In the genomic region with DNA sequence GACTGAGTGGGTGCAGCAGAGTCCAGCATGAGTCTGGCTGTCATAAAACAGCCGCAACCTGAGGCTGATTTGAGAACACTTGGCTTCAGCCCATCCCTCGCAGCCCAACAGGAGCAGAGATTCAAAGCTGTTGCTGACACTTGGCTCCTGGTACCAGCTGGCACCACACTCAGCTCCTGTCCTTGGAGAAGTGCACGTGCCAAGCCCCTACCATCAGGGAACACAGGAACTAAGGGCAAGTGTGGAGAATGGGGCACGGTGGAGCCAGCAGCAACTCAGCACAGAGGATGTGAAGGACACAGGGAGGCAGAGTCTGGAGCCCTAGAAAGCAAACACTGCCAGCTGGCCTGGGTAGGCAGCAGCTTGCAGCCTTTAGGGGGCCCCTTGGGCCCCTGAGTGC, we compare ENCODE assay signal across 11 mouse cellular contexts. TPM values are rescaled to one million over a fixed set of nuclear protein-coding genes. Genes with fewer than 3 reads are reported as not detected.
A peak's percentile ranks its signal among the peaks of the same experiment; 100 is the strongest.
DNase-seq lines count a peak whose midpoint lies in the region; ATAC-seq and TF ChIP-seq lines count a peak whose summit lies in the region.
"Had no signal": no experiment of that assay in that cellular context is flagged by ENCODE, and none has a peak within 500 bp of the region (broad histone marks: within the 10 kb centered on the region; RNA-seq: fewer than 3 reads in every experiment).

No protein-coding gene starts in this region.

- WGBS in embryonic facial prominence, embryonic 14.5 days = 18% methylated on average over 4 of the region's 4 CpGs
- 23% methylated on average over 4 of the region's 4 CpGs for WGBS in embryonic facial prominence, embryonic 10.5 days
- WGBS in forebrain, postnatal 0 days = 18% methylated on average over 4 of the region's 4 CpGs
- WGBS in midbrain, embryonic 15.5 days = 20% methylated on average over 4 of the region's 4 CpGs

- peak; percentile 72; the same call in 1 of the 2 replicates for ATAC-seq in embryonic facial prominence, embryonic 14.5 days (ENCODE audit: low read depth)
- peak; percentile 76 for ATAC-seq in forebrain, postnatal 0 days
- peak; percentile 31; the same call in 1 of the 2 replicates for ATAC-seq in midbrain, embryonic 15.5 days (replicated peaks)

- no peak overlapping the region for H3K4me3 ChIP-seq in embryonic facial prominence, embryonic 14.5 days (ENCODE audit: low read depth, low read length)
- no peak overlapping the region for H3K4me3 ChIP-seq in embryonic facial prominence, embryonic 10.5 days
- H3K4me3 ChIP-seq in forebrain, postnatal 0 days (ENCODE audit: low read depth, low read length) = no peak overlapping the region
- no peak overlapping the region for H3K4me3 ChIP-seq in midbrain, embryonic 15.5 days
- H3K4me3 ChIP-seq: embryonic facial prominence, embryonic 12.5 days had no signal

- no peak overlapping the region for H3K4me2 ChIP-seq in embryonic facial prominence, embryonic 14.5 days (ENCODE audit: low read depth, low read length)
- no peak overlapping the region for H3K4me2 ChIP-seq in forebrain, postnatal 0 days (ENCODE audit: low read depth)
- H3K4me2 ChIP-seq in midbrain, embryonic 15.5 days = no peak overlapping the region
- H3K4me2 ChIP-seq: embryonic facial prominence, embryonic 12.5 days had no signal

- peak; percentile 26 for DNase-seq in embryonic facial prominence, embryonic 14.5 days (ENCODE audit: low spot score)
- DNase-seq in embryonic facial prominence, embryonic 10.5 days (ENCODE audit: low spot score) = no peak
- peak; percentile 54 for DNase-seq in ovary, adult 18-20 months (ENCODE audit: low spot score)
- DNase-seq in ovary, postnatal 14 days (ENCODE audit: low spot score) = no peak
- peak; percentile 47 for DNase-seq in forebrain, postnatal 0 days
- no peak for DNase-seq in left cerebral cortex, postnatal 36 days (ENCODE audit: low spot score in 2 of 2)
- DNase-seq in adipocyte (ENCODE audit: low spot score) = no peak
- DNase-seq: lung, postnatal 10 days had no signal

- H3K36me3 ChIP-seq in embryonic facial prominence, embryonic 14.5 days (ENCODE audit: control insufficient read depth, insufficient read depth, low read length) = no peaks in the 10 kb centered on the region
- no peaks in the 10 kb centered on the region for H3K36me3 ChIP-seq in embryonic facial prominence, embryonic 10.5 days (replicated peaks)
- no peaks in the 10 kb centered on the region for H3K36me3 ChIP-seq in forebrain, postnatal 0 days (ENCODE audit: insufficient read depth)
- H3K36me3 ChIP-seq in midbrain, embryonic 15.5 days (replicated peaks) = no peaks in the 10 kb centered on the region
- H3K36me3 ChIP-seq: embryonic facial prominence, embryonic 12.5 days had no signal

- no peaks in the 10 kb centered on the region for H3K9me3 ChIP-seq in embryonic facial prominence, embryonic 14.5 days (ENCODE audit: control insufficient read depth, low read length)
- no peaks in the 10 kb centered on the region for H3K9me3 ChIP-seq in embryonic facial prominence, embryonic 10.5 days
- H3K9me3 ChIP-seq in forebrain, postnatal 0 days (ENCODE audit: low read length) = no peaks in the 10 kb centered on the region
- H3K9me3 ChIP-seq in midbrain, embryonic 15.5 days = no peaks in the 10 kb centered on the region
- H3K9me3 ChIP-seq: embryonic facial prominence, embryonic 12.5 days had no signal

- no peak overlapping the region for H3K27ac ChIP-seq in embryonic facial prominence, embryonic 14.5 days (replicated peaks; ENCODE audit: low read depth, low read length)
- H3K27ac ChIP-seq in embryonic facial prominence, embryonic 10.5 days (replicated peaks) = no peak overlapping the region
- H3K27ac ChIP-seq in forebrain, postnatal 0 days (ENCODE audit: low read depth, low read length) = no peak overlapping the region
- H3K27ac ChIP-seq in midbrain, embryonic 15.5 days = no peak overlapping the region
- H3K27ac ChIP-seq: embryonic facial prominence, embryonic 12.5 days had no signal

- no peaks in the 10 kb centered on the region for H3K27me3 ChIP-seq in embryonic facial prominence, embryonic 14.5 days (replicated peaks; ENCODE audit: control insufficient read depth, insufficient read depth, low read length)
- H3K27me3 ChIP-seq in embryonic facial prominence, embryonic 10.5 days (replicated peaks; ENCODE audit: low read depth, poor library complexity, severe bottlenecking) = no peaks in the 10 kb centered on the region
- H3K27me3 ChIP-seq in forebrain, postnatal 0 days (ENCODE audit: insufficient read depth, low read length) = no peaks in the 10 kb centered on the region
- H3K27me3 ChIP-seq in midbrain, embryonic 15.5 days (replicated peaks) = no peaks in the 10 kb centered on the region
- H3K27me3 ChIP-seq: embryonic facial prominence, embryonic 12.5 days had no signal

- no peak overlapping the region for H3K9ac ChIP-seq in embryonic facial prominence, embryonic 14.5 days (ENCODE audit: low read depth, low read length)
- H3K9ac ChIP-seq in forebrain, postnatal 0 days = no peak overlapping the region
- H3K9ac ChIP-seq in midbrain, embryonic 15.5 days = no peak overlapping the region
- H3K9ac ChIP-seq: embryonic facial prominence, embryonic 12.5 days had no signal

- no peaks in the 10 kb centered on the region for H3K4me1 ChIP-seq in embryonic facial prominence, embryonic 14.5 days (ENCODE audit: control insufficient read depth, insufficient read depth, low read length)
- peaks cover 12% of the 10 kb centered on the region for H3K4me1 ChIP-seq in embryonic facial prominence, embryonic 10.5 days
- H3K4me1 ChIP-seq in forebrain, postnatal 0 days (ENCODE audit: insufficient read depth) = no peaks in the 10 kb centered on the region
- H3K4me1 ChIP-seq in midbrain, embryonic 15.5 days = peaks cover 16% of the 10 kb centered on the region

- intact Hi-C loops in left cerebral cortex, postnatal 36 days (cut with DNase I) = no loop called here

- no peak for TF ChIP-seq CTCF in forebrain, postnatal 0 days (IDR thresholded peaks at IDR 0.05; ENCODE audit: low read depth)

RNA-seq across cellular contexts. Expression of a gene that starts 19.9 kb away (rescaled TPM):
- polyA plus RNA-seq in embryonic facial prominence, embryonic 14.5 days (2014; fragmentation: Nextera tagmentation; extraction: Ambion mirVana) = not detected in 2 replicates
- polyA plus RNA-seq in embryonic facial prominence, embryonic 10.5 days (2016; fragmentation: Nextera tagmentation; extraction: Ambion mirVana) = not detected in 2 replicates
- 0.29 TPM in 1 of 2 replicates, not detected in the other for total RNA-seq in forebrain, postnatal 0 days (2014; rRNA removed)
- 0.14 and 0.17 TPM in 2 replicates for polyA plus RNA-seq in forebrain, postnatal 0 days (2015; fragmentation: Nextera tagmentation; extraction: Ambion mirVana)
- polyA plus RNA-seq in midbrain, embryonic 15.5 days (2015; fragmentation: Nextera tagmentation; extraction: Ambion mirVana) = 0.20 and 0.23 TPM in 2 replicates
- total RNA-seq in left cerebral cortex, postnatal 36 days (2021) = 1 to 10 TPM; 1.2 to 1.3 TPM
- total RNA-seq: neutrophil, adult 5-6 weeks had no signal
- polyA plus RNA-seq: embryonic facial prominence, embryonic 12.5 days had no signal

RNA-seq across cellular contexts. Expression of a gene that starts 20.9 kb away (rescaled TPM):
- 0.56 and 0.78 TPM in 2 replicates for polyA plus RNA-seq in embryonic facial prominence, embryonic 14.5 days (2014; fragmentation: Nextera tagmentation; extraction: Ambion mirVana)
- polyA plus RNA-seq in embryonic facial prominence, embryonic 10.5 days (2016; fragmentation: Nextera tagmentation; extraction: Ambion mirVana) = 0.10 and 0.31 TPM in 2 replicates
- total RNA-seq in forebrain, postnatal 0 days (2014; rRNA removed) = 0.48 and 0.62 TPM in 2 replicates
- polyA plus RNA-seq in forebrain, postnatal 0 days (2015; fragmentation: Nextera tagmentation; extraction: Ambion mirVana) = 0.39 and 1.1 TPM in 2 replicates
- 1.0 TPM in 2 replicates for polyA plus RNA-seq in midbrain, embryonic 15.5 days (2015; fragmentation: Nextera tagmentation; extraction: Ambion mirVana)
- under 1 TPM; 0.57 to 0.59 TPM for total RNA-seq in left cerebral cortex, postnatal 36 days (2021)
- total RNA-seq: neutrophil, adult 5-6 weeks had no signal

RNA-seq across cellular contexts. Expression of a gene that starts 33.5 kb away (rescaled TPM):
- 941 and 979 TPM in 2 replicates for polyA plus RNA-seq in embryonic facial prominence, embryonic 14.5 days (2014; fragmentation: Nextera tagmentation; extraction: Ambion mirVana)
- polyA plus RNA-seq in embryonic facial prominence, embryonic 10.5 days (2016; fragmentation: Nextera tagmentation; extraction: Ambion mirVana) = 685 and 712 TPM in 2 replicates
- 1,274 and 1,982 TPM in 2 replicates for total RNA-seq in forebrain, postnatal 0 days (2014; rRNA removed)
- 605 and 756 TPM in 2 replicates for polyA plus RNA-seq in forebrain, postnatal 0 days (2015; fragmentation: Nextera tagmentation; extraction: Ambion mirVana)
- polyA plus RNA-seq in midbrain, embryonic 15.5 days (2015; fragmentation: Nextera tagmentation; extraction: Ambion mirVana) = 356 and 383 TPM in 2 replicates
- 100 to 1,000 TPM; 261 to 290 TPM for total RNA-seq in left cerebral cortex, postnatal 36 days (2021)

RNA-seq across cellular contexts. Expression of a gene that starts 47.1 kb away (rescaled TPM):
- 24.0 and 24.2 TPM in 2 replicates for polyA plus RNA-seq in embryonic facial prominence, embryonic 14.5 days (2014; fragmentation: Nextera tagmentation; extraction: Ambion mirVana)
- 34.3 and 35.1 TPM in 2 replicates for polyA plus RNA-seq in embryonic facial prominence, embryonic 10.5 days (2016; fragmentation: Nextera tagmentation; extraction: Ambion mirVana)
- total RNA-seq in forebrain, postnatal 0 days (2014; rRNA removed) = 13.7 and 18.5 TPM in 2 replicates
- polyA plus RNA-seq in forebrain, postnatal 0 days (2015; fragmentation: Nextera tagmentation; extraction: Ambion mirVana) = 12.3 and 13.3 TPM in 2 replicates
- polyA plus RNA-seq in midbrain, embryonic 15.5 days (2015; fragmentation: Nextera tagmentation; extraction: Ambion mirVana) = 24.1 and 27.2 TPM in 2 replicates
- total RNA-seq in left cerebral cortex, postnatal 36 days (2021) = 10 to 100 TPM; 13.4 to 15.2 TPM

RNA-seq across cellular contexts. Expression of a gene that starts 50.1 kb away (rescaled TPM):
- 0.18 and 0.32 TPM in 2 replicates for polyA plus RNA-seq in embryonic facial prominence, embryonic 14.5 days (2014; fragmentation: Nextera tagmentation; extraction: Ambion mirVana)
- 0.14 and 0.24 TPM in 2 replicates for polyA plus RNA-seq in embryonic facial prominence, embryonic 10.5 days (2016; fragmentation: Nextera tagmentation; extraction: Ambion mirVana)
- total RNA-seq in forebrain, postnatal 0 days (2014; rRNA removed) = not detected in 2 replicates
- 0.09 TPM in 1 of 2 replicates, not detected in the other for polyA plus RNA-seq in forebrain, postnatal 0 days (2015; fragmentation: Nextera tagmentation; extraction: Ambion mirVana)
- 0.13 and 0.31 TPM in 2 replicates for polyA plus RNA-seq in midbrain, embryonic 15.5 days (2015; fragmentation: Nextera tagmentation; extraction: Ambion mirVana)
- total RNA-seq in left cerebral cortex, postnatal 36 days (2021) = 1 to 10 TPM in 1 of 2 experiments, under 1 TPM in 1; 0.79 to 1.1 TPM

Comparison
In these comparisons a context has a peak if more than half of its experiments do, and no peak if none do; other contexts are left out.
1. DNase-seq: peak in embryonic facial prominence, embryonic 14.5 days (single experiment), ovary, adult 18-20 months (single experiment) and forebrain, postnatal 0 days (single experiment); none in embryonic facial prominence, embryonic 10.5 days (single experiment), ovary, postnatal 14 days (single experiment), left cerebral cortex, postnatal 36 days (0 of 2) and adipocyte (single experiment).
2. Peak in every context shown above with its lines, with median percentiles within 50 percentile points of each other: ATAC-seq.